Mouse (Mus musculus) stomach, embryonic 16.5 days (tissue): Measurements from ENCODE around the gene Cnmd. TPM values are rescaled to one million over a fixed set of nuclear protein-coding genes. Genes with fewer than 3 reads are reported as not detected.

Source experiments
- ATAC-seq: fragments of 200-750 bp; cut with Nextera tagmentation; 2 replicates; pipeline ENCODE4 v1.8.0; 2017; ENCODE audit warnings: moderate number of reproducible peaks, moderate TSS enrichment; ENCODE audit not compliant: insufficient read depth, low FRiP score
- H3K27ac ChIP-seq: fragments of 300-500 bp; sonication (generic); 2 replicates; pipeline ENCODE4 v1.5.1; 2014; ENCODE audit warnings: low read length
- H3K27me3 ChIP-seq: fragments of 300-500 bp; sonication (generic); 2 replicates; pipeline ENCODE4 v1.6.1; 2014; ENCODE audit warnings: low read length, control low read depth, mixed read lengths; ENCODE audit not compliant: control insufficient read depth, insufficient read depth
- H3K36me3 ChIP-seq: fragments of 300-500 bp; sonication (generic); 2 replicates; pipeline ENCODE4 v1.6.1; 2014; ENCODE audit warnings: low read length; ENCODE audit not compliant: control insufficient read depth, insufficient read depth
- H3K4me1 ChIP-seq: fragments of 300-500 bp; sonication (generic); 2 replicates; pipeline ENCODE4 v1.6.1; 2014; ENCODE audit warnings: low read length, control low read depth, mixed read lengths; ENCODE audit not compliant: control insufficient read depth, insufficient read depth
- H3K4me2 ChIP-seq: fragments of 300-500 bp; sonication (generic); 2 replicates; pipeline ENCODE4 v1.6.1; 2014; ENCODE audit warnings: low read depth, low read length, mixed read lengths
- H3K4me3 ChIP-seq: fragments of 300-500 bp; sonication (generic); replicated peaks from 2 replicates; pipeline ENCODE4 v1.5.1; 2014; ENCODE audit warnings: mild to moderate bottlenecking, low read length
- H3K9ac ChIP-seq: fragments of 300-500 bp; sonication (generic); 2 replicates; pipeline ENCODE4 v1.6.1; 2014; ENCODE audit warnings: low read length
- H3K9me3 ChIP-seq: fragments of 300-500 bp; sonication (generic); replicated peaks from 2 replicates; pipeline ENCODE4 v1.6.1; 2016; ENCODE audit warnings: low read length, control low read depth; ENCODE audit not compliant: control insufficient read depth
- WGBS: fragments of 180-500 bp; shearing (Covaris S2); extraction: QIAGEN DNeasy Blood & Tissue Kit; methylation state at CpG from one replicate; pipeline ENCODE4 v1.1.7; 2014; 5-methylcytosine and 5-hydroxymethylcytosine counted together
- polyA plus RNA-seq: library from polyadenylated mRNA; unstranded; fragments of >200 nt; fragmentation: Nextera tagmentation; extraction: Ambion mirVana; gene quantifications from 2 replicates; pipeline ENCODE4 v1.2.1, GENCODE M21; 2015

The Cnmd gene
- polyA plus RNA-seq, 1 experiment from 2014 or later = 3.1 TPM

DNA sequence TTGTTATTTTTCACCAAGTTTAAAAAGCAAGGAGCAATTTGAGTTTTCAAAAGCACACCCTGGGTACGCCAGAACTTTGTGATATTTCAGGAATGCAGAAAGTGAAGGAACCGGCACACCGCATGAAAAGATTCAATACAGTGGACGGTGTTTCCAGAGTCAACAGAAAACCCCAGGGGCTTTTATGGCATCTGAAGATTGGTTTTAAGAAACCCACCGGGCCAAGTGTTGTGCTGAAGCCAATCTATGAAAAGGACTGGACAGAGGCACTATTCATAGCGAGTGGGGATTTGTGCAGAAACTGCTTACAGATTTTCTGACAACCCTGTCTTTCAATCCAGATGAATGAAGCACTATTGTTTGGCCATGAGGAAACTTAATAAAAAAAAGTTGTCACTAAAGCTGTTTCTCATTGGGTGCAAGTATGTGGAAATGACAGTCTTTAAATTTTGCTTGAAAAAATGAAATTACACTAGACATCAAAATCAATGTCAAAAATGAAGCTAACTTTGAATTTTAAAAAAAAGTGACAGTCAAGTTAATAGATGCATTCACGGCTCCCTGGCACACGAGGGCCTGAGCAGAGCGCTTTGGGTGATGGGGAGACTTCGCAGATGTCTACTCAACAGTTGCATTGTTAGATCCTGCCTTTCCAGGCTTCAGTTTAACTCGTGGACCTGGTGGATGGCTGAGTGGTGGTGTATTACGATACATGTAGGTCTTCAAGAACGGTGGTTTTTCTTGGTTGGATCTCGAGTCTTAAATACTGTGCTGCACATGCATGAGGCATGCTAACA lies 16.1 kb upstream of the Cnmd start:
- WGBS = 60% methylated on average over 14 of the region's 14 CpGs

DNA sequence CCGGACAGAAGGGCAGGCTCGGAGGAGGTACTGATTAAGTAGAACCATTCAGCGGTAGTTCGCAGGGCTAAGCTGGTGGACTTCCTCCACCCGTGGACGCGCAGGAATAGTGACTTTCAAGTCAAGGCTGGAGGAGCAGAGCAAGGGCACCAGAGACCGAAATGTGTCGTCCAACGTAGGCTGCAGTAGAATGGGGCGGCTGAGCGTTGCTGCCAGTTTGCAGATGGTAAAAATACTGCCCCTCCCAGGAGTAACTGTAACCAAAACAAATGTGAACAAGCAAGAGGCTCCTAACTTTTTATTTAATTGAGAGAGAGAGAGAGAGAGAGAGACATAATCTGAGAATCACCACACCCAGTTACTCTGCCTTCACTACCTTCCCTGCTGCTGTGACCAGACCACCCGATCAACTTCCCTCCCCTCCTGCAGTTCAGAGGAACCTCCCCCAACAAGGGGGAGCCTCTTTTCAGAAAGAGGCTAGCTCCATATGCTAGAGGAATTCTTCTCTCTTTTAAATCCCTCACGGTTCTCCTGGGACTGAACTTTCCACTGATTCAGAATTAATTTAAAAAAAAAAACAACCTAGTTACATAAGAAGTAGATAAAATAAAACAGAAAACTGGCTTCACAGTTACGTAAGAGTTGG lies 15.3 kb upstream of the Cnmd start:
- no peak overlapping the region for H3K4me2 ChIP-seq
- H3K9me3 ChIP-seq = no peaks in the 10 kb centered on the region
- no peaks in the 10 kb centered on the region for H3K36me3 ChIP-seq
- no peak for ATAC-seq
- no peaks in the 10 kb centered on the region; the same call in 1 of the 2 replicates for H3K4me1 ChIP-seq
- H3K27me3 ChIP-seq = no peaks in the 10 kb centered on the region
- no peak overlapping the region for H3K27ac ChIP-seq
- no peak overlapping the region for H3K4me3 ChIP-seq
- no peak overlapping the region for H3K9ac ChIP-seq
- 56% methylated on average over 15 of the region's 15 CpGs for WGBS

More for the DNA sequence above, 16.1 kb upstream of the Cnmd start:
- Histone ChIP-seq H3K4me1 (no peaks in the 10 kb centered on the region; the same call in 1 of the 2 replicates), H3K4me2 (no peak overlapping the region), H3K36me3 (no peaks in the 10 kb centered on the region), H3K27me3 (no peaks in the 10 kb centered on the region), H3K27ac (no peak overlapping the region), H3K9me3 (no peaks in the 10 kb centered on the region), H3K9ac (no peak overlapping the region), H3K4me3 (no peak overlapping the region)
- no peak for ATAC-seq

DNA sequence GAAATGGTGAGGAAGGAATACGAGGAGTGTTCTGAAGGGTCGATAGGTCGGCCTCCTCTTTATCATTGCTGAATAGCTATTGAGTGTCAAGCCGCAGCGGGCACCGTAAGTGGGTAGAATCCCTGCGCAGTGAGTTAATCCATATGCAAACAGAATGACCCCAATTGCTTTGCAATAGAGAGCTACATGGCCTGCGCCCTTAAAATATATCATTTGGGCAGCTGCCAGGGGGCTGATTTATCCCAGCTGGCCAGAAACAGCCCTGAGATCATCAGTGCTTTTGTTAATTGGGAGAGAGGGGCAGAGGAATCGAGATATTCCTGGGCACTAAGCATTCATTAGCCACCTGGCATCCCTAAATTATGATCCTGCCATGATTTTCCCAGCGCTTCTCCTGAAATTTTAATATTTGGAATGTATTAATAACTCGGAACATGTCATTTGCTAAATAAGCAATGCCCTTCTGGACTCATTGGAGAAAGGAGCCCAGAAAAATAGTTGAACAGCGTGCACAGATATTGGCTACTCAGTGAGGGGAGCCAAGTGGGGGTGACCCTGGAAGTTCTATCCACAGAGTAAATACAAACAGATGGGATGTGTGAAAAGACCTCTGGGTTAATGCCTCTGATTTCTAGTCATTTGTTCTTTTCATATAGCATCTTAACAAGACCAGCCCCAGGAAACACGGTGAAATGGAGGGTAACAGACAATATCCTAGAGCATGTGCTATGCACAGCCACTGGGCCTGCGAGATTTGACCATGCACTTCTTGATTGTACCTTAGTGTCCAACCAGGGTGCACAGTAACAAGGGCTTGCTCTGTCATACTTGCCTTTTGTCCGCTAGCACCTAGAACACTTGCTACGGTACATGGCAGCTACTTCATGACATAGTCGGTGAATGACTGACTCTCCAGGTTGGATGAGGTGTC lies 11.4 kb upstream of the Cnmd start:
- Histone ChIP-seq H3K9me3 (no peaks in the 10 kb centered on the region), H3K4me2 (no peak overlapping the region), H3K9ac (no peak overlapping the region), H3K4me3 (no peak overlapping the region), H3K27me3 (no peaks in the 10 kb centered on the region), H3K36me3 (no peaks in the 10 kb centered on the region), H3K27ac (no peak overlapping the region), H3K4me1 (no peaks in the 10 kb centered on the region; the same call in 1 of the 2 replicates)
- ATAC-seq = no peak
- WGBS = 47% methylated on average over 17 of the region's 17 CpGs

DNA sequence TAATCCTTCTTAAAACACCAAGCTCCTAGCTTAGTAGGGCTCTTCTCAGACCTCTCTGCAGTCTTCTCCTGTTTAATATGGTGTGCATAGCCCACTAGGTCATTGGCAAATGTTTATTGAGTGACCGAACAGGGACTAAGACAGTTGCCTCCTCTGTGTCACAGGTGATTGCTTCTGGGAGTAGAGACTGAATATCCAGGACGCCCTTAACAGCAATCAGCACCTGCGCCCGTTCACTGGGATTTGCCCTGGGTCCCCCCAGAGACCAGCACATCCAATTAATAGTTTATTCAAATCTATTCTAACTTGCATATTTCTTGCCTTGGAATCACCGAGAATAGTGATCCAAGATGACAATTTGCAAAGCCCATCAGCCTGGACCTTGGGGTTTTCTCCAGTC lies 10.6 kb upstream of the Cnmd start:
- Histone ChIP-seq H3K9ac (no peak overlapping the region), H3K4me3 (no peak overlapping the region), H3K27me3 (no peaks in the 10 kb centered on the region), H3K9me3 (no peaks in the 10 kb centered on the region), H3K4me2 (no peak overlapping the region), H3K36me3 (no peaks in the 10 kb centered on the region), H3K4me1 (no peaks in the 10 kb centered on the region; the same call in 1 of the 2 replicates), H3K27ac (no peak overlapping the region)
- ATAC-seq = no peak
- 81% methylated on average over 5 of the region's 5 CpGs for WGBS

DNA sequence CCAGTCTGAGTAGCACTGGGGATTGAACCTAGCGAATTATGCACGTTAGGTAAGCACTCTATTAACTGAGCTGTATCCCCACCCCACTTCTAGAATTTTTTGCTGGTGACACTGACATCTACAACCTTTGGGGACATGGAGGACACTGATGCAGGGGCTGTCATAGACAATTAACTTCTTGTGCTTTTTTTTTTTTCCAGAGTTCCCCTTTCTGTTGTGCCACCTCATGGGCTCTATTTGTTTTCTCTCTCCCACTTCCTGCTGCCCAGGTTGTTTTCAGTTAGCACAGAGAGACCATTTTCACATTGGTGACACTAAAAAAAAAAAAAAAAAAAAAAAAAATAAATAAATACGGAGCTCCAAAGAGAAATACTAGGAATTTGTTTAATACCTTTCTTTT lies 9.0 kb upstream of the Cnmd start:
- ATAC-seq = no peak
- H3K4me3 ChIP-seq = no peak overlapping the region
- no peaks in the 10 kb centered on the region for H3K27me3 ChIP-seq
- WGBS = 84% methylated on average over 3 of the region's 3 CpGs
- no peaks in the 10 kb centered on the region for H3K36me3 ChIP-seq
- H3K9me3 ChIP-seq = no peaks in the 10 kb centered on the region
- no peak overlapping the region for H3K4me2 ChIP-seq
- H3K4me1 ChIP-seq = no peaks in the 10 kb centered on the region
- no peak overlapping the region for H3K9ac ChIP-seq
- H3K27ac ChIP-seq = no peak overlapping the region

DNA sequence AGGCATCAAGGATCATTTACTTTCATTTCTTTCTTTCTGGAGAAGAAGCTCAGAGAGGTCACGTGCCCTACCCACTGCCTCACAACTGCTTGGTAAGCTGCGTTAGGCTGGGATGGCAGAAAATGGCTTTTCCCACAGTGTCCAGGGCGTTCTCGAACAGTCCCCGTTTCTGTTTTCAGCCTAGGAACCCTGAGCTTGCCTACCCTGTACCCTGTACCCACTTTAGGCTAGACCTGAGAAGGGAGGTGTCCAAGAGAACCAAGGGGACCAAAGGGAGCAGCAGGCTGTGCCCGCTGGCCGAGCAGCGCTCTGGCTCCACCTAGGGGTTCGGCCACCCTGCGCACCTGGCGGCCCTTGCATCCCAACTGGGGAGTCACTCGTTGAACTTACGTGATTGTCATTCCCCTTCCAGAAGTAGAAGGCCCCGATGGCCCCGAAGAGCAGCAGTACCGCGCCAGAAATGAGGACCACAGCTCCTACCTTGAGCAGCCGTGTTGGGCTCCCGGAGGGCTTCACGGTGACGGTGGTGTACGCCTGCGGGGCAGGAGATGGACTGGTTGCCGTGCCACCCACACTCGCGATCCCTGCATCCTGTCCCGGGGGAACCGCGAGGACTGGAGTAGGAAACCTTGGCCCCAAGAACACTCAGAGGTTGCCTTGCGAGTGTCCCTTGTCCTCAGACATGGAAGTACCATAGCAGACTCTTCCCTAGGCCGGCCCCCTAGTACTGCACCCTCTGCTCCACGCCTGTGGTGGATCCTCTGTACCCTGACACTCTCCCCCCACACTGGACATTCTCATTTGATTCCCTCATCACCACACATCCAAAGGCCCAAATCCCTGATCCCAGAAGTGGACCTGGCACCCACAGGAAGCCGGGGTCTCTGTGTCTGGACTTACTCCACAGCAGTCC lies 709 bp downstream of the Cnmd start:
- 20% methylated on average over 33 of the region's 33 CpGs for WGBS
- H3K36me3 ChIP-seq = no peaks in the 10 kb centered on the region
- peak overlapping the region; percentile 39; the same call in 1 of the 2 replicates for H3K9ac ChIP-seq
- 0 out of 2 replicates have a peak, but pooled peaks cover 6% of the 10 kb centered on the region for H3K4me1 ChIP-seq
- ATAC-seq = peak; percentile 62; the same call in 1 of the 2 replicates
- peak overlapping the region; percentile 18 for H3K4me3 ChIP-seq
- H3K4me2 ChIP-seq = peak overlapping the region; percentile 45
- H3K9me3 ChIP-seq = no peaks in the 10 kb centered on the region
- H3K27ac ChIP-seq = no peak overlapping the region
- H3K27me3 ChIP-seq = no peaks in the 10 kb centered on the region

DNA sequence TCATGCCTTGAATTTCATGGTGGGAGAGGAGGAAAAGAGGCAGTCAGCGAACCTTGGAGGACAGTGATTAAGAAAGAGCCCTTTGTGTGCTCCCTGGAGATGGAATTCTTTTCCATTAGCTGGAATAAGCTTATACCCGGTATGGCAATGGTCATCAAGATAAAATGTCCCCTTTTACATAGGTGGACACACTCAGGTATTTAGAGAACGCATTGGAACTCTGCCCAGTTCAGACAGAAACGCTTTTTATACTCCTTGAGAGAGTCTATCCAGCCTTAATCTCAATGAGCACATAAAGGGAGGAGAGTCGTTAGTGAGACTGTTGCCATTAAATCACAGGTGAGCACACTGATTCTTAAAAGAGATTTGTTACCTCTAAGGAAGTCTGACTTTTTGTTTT lies 1.5 kb downstream of the Cnmd start:
- Histone ChIP-seq H3K4me3 (no peak overlapping the region), H3K9me3 (no peaks in the 10 kb centered on the region), H3K4me1 (0 out of 2 replicates have a peak, but pooled peaks cover 6% of the 10 kb centered on the region), H3K27ac (no peak overlapping the region), H3K36me3 (no peaks in the 10 kb centered on the region), H3K4me2 (no peak overlapping the region), H3K27me3 (no peaks in the 10 kb centered on the region), H3K9ac (no peak overlapping the region)
- 39% methylated on average over 5 of the region's 5 CpGs for WGBS
- no peak for ATAC-seq

DNA sequence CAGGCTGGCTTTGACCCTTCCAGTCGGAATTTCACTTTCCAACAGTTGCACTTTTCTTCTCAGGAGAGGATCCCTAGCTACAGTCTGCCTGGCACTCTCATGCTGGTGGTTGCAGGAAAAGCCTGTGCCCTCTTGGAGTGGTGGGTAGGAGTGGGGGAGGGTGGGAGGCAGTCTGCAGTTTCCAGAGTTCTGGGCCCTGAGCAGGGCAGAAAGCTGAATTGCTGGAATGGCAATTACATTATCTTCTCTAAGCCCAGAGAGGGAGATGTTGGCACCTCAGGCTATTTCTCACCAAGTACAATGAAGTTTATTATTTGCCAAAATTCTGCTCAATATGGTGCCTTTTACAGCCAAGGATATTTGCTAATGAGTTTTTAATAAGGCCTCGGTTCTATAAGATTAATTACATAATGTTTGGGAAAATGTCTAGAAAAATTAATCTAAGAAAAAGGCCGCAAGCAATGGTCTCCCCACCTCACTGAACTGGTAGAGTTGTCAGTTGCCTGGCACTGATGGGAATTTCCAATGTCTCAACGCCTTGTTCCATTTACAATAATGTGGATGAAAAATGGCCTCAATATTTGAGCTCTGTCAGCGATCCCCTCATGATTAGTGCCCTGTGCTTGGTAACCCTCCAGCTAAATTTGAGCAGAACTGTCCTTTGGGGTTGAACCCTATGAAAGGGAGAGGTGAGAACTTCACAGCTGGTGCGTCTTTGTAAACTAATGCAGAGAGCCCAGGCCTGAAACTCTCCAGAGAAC lies 3.0 kb downstream of the Cnmd start:
- Histone ChIP-seq H3K4me3 (no peak overlapping the region), H3K4me2 (no peak overlapping the region), H3K36me3 (no peaks in the 10 kb centered on the region), H3K4me1 (0 out of 2 replicates have a peak, but pooled peaks cover 6% of the 10 kb centered on the region), H3K27me3 (no peaks in the 10 kb centered on the region), H3K9me3 (no peaks in the 10 kb centered on the region), H3K27ac (no peak overlapping the region), H3K9ac (no peak overlapping the region)
- 73% methylated on average over 6 of the region's 6 CpGs for WGBS
- no peak for ATAC-seq
